Mouse (Mus musculus): ENCODE results near the gene Lbp.

The Lbp gene

GRCm38 (mm10) chr2:158305948-158306695 lies at the start of gene Lbp:
TSS of gene Lbp (plus strand) at chr2:158306493.
- peak; percentile 39 for DNase-seq (ENCODE audit: low spot score)

GRCm38 (mm10) chr2:158256894-158257293 lies 49.4 kb upstream of the Lbp start:
- peak; percentile 15 for DNase-seq (ENCODE audit: low spot score)

GRCm38 (mm10) chr2:158258005-158258418 lies 48.3 kb upstream of the Lbp start, which contains the start of gene Bpi:
TSS of gene Bpi (plus strand) at chr2:158258094.
- no peak for DNase-seq (ENCODE audit: low spot score)

GRCm38 (mm10) chr2:158258781-158259180 lies 47.5 kb upstream of the Lbp start:
- no peak for DNase-seq (ENCODE audit: low spot score)

- no peak for DNase-seq (ENCODE audit: low spot score)
Measured at GRCm38 (mm10) chr2:158259498-158259897, 46.8 kb upstream of the Lbp start.

- DNase-seq (ENCODE audit: low spot score), result no peak
Measured at GRCm38 (mm10) chr2:158264877-158265276, 41.4 kb upstream of the Lbp start.

GRCm38 (mm10) chr2:158270017-158270416 lies 36.3 kb upstream of the Lbp start:
- no peak for DNase-seq (ENCODE audit: low spot score)

- DNase-seq (ENCODE audit: low spot score), result no peak
Measured at GRCm38 (mm10) chr2:158273646-158274045, 32.6 kb upstream of the Lbp start.

GRCm38 (mm10) chr2:158275349-158275748 lies 30.9 kb upstream of the Lbp start:
- no peak for DNase-seq (ENCODE audit: low spot score)

- DNase-seq (ENCODE audit: low spot score), result no peak
Measured at GRCm38 (mm10) chr2:158275811-158276210, 30.5 kb upstream of the Lbp start.

- no peak for DNase-seq (ENCODE audit: low spot score)
Measured at GRCm38 (mm10) chr2:158276451-158276850, 29.8 kb upstream of the Lbp start.

GRCm38 (mm10) chr2:158276878-158277277 lies 29.4 kb upstream of the Lbp start:
- DNase-seq (ENCODE audit: low spot score), result no peak

GRCm38 (mm10) chr2:158279656-158280055 lies 26.6 kb upstream of the Lbp start:
- DNase-seq (ENCODE audit: low spot score), result no peak

GRCm38 (mm10) chr2:158281497-158282205 lies 24.6 kb upstream of the Lbp start:
- no peak for DNase-seq (ENCODE audit: low spot score)

GRCm38 (mm10) chr2:158283136-158283535 lies 23.2 kb upstream of the Lbp start:
- DNase-seq (ENCODE audit: low spot score), result no peak

GRCm38 (mm10) chr2:158283771-158284170 lies 22.5 kb upstream of the Lbp start:
- DNase-seq (ENCODE audit: low spot score), result no peak

GRCm38 (mm10) chr2:158284571-158284970 lies 21.7 kb upstream of the Lbp start:
- DNase-seq (ENCODE audit: low spot score), result no peak

GRCm38 (mm10) chr2:158285655-158286054 lies 20.6 kb upstream of the Lbp start:
- no peak for DNase-seq (ENCODE audit: low spot score)

- peak; percentile 39 for DNase-seq (ENCODE audit: low spot score)
Measured at GRCm38 (mm10) chr2:158295700-158296099, 10.6 kb upstream of the Lbp start.

GRCm38 (mm10) chr2:158299203-158299602 lies 7.1 kb upstream of the Lbp start:
- DNase-seq (ENCODE audit: low spot score), result no peak

- DNase-seq (ENCODE audit: low spot score), result no peak
Measured at GRCm38 (mm10) chr2:158299731-158300130, 6.6 kb upstream of the Lbp start.

GRCm38 (mm10) chr2:158302807-158303206 lies 3.5 kb upstream of the Lbp start:
- DNase-seq (ENCODE audit: low spot score), result no peak

- DNase-seq (ENCODE audit: low spot score), result no peak
Measured at GRCm38 (mm10) chr2:158306696-158307049, 380 bp downstream of the Lbp start.

- no peak for DNase-seq (ENCODE audit: low spot score)
Measured at GRCm38 (mm10) chr2:158308276-158308675, 2.0 kb downstream of the Lbp start.
